Mouse (Mus musculus) liver, adult 2 months (tissue): ENCODE data around the gene Nrxn2. TPM values are rescaled to one million over a fixed set of nuclear protein-coding genes. Genes with fewer than 3 reads are reported as not detected.

Experiments used
- DNase-seq: peaks from one replicate; pipeline ENCODE4 v3.0.0-alpha.2; 2011; ENCODE audit warnings: low read depth, low spot score; ENCODE audit errors: extremely low read depth
- H3K27ac ChIP-seq: fragments of 200-500 bp; replicated peaks from 2 replicates; pipeline ENCODE4 v1.5.1; 2012; ENCODE audit warnings: low read depth, mild to moderate bottlenecking, control low read depth, inconsistent platforms, low read length; ENCODE audit not compliant: insufficient read depth
- H3K27me3 ChIP-seq: fragments of 200-500 bp; 2 replicates; pipeline ENCODE4 v1.6.1; 2012; ENCODE audit warnings: mild to moderate bottlenecking, moderate library complexity, low read length, inconsistent platforms; ENCODE audit not compliant: control insufficient read depth, insufficient read depth
- H3K36me3 ChIP-seq: fragments of 200-500 bp; 2 replicates; pipeline ENCODE4 v1.6.1; 2012; ENCODE audit warnings: low read length, inconsistent platforms; ENCODE audit not compliant: control insufficient read depth, insufficient read depth
- H3K4me1 ChIP-seq: fragments of 200-500 bp; 2 replicates; pipeline ENCODE4 v1.6.1; 2011; ENCODE audit warnings: low read length; ENCODE audit not compliant: control insufficient read depth, insufficient read depth
- H3K4me3 ChIP-seq: fragments of 200-500 bp; 2 replicates; pipeline ENCODE4 v1.5.1; 2011; ENCODE audit warnings: low read depth, mild to moderate bottlenecking, control low read depth, low read length, moderate library complexity; ENCODE audit not compliant: insufficient read depth
- H3K79me2 ChIP-seq: fragments of 200-500 bp; 2 replicates; pipeline ENCODE4 v1.6.1; 2012; ENCODE audit warnings: inconsistent platforms, mild to moderate bottlenecking, low read length, moderate library complexity; ENCODE audit not compliant: control insufficient read depth, insufficient read depth
- H3K9ac ChIP-seq: fragments of 200-500 bp; 2 replicates; pipeline ENCODE4 v1.6.1; 2012; ENCODE audit warnings: low read depth, mild to moderate bottlenecking, control low read depth, inconsistent platforms, low read length
- CTCF ChIP-seq: fragments of 200-500 bp; IDR thresholded peaks from 2 replicates; pipeline ENCODE4 v1.5.1; 2011; ENCODE audit warnings: low read depth, low read length, control low read depth
- POLR2A ChIP-seq: fragments of 200-500 bp; IDR thresholded peaks from 2 replicates; pipeline ENCODE4 v1.6.1; 2011; ENCODE audit warnings: low read length, control low read depth; ENCODE audit not compliant: insufficient read depth; ENCODE audit errors: extremely low read depth
- WGBS: fragments of 180-500 bp; shearing (Covaris S2); methylation state at CpG from one replicate; pipeline ENCODE4 v1.1.7; 2018; 5-methylcytosine and 5-hydroxymethylcytosine counted together
- polyA plus RNA-seq: library from polyadenylated mRNA; depleted of rRNA; stranded (reverse); fragments of >200 nt; gene quantifications from 2 replicates; pipeline ENCODE4 v1.2.3, GENCODE M21; 2012
- total RNA-seq: library from RNA; depleted of rRNA; stranded (reverse); fragments of >200 nt; gene quantifications from 2 replicates; pipeline ENCODE4 v1.2.3, GENCODE M21; 2014

Gene Nrxn2
- total and polyA plus RNA-seq, 2 experiments = 0.28 to 1.2 TPM

- no peak for DNase-seq
- Histone ChIP-seq H3K9ac (no peak overlapping the region), H3K27me3 (no peaks in the 10 kb centered on the region), H3K4me3 (no peak overlapping the region), H3K36me3 (no peaks in the 10 kb centered on the region), H3K27ac (no peak overlapping the region), H3K79me2 (no peaks in the 10 kb centered on the region), H3K4me1 (no peaks in the 10 kb centered on the region)
- TF ChIP-seq POLR2A (no peak), CTCF (no peak)
- WGBS = 84% methylated on average over 3 of the region's 3 CpGs
Observed at GRCm38 (mm10) chr19:6521630-6522029, 103.1 kb downstream of the Nrxn2 start.

- H3K4me1 ChIP-seq = no peaks in the 10 kb centered on the region
- H3K79me2 ChIP-seq = no peaks in the 10 kb centered on the region
- no peak for TF ChIP-seq CTCF
- no peak for TF ChIP-seq POLR2A
- H3K4me3 ChIP-seq = no peak overlapping the region
- 89% methylated on average over 14 of the region's 14 CpGs for WGBS
- H3K9ac ChIP-seq = no peak overlapping the region
- H3K27ac ChIP-seq = no peak overlapping the region
- no peak for DNase-seq
- no peaks in the 10 kb centered on the region for H3K36me3 ChIP-seq
- no peaks in the 10 kb centered on the region for H3K27me3 ChIP-seq
Observed at GRCm38 (mm10) chr19:6522289-6522688, 103.8 kb downstream of the Nrxn2 start.

GRCm38 (mm10) chr19:6525023-6525422, 106.5 kb downstream of the Nrxn2 start:
- no peaks in the 10 kb centered on the region for H3K79me2 ChIP-seq
- no peak overlapping the region for H3K9ac ChIP-seq
- 67% methylated on average over 4 of the region's 4 CpGs for WGBS
- no peak for DNase-seq
- no peaks in the 10 kb centered on the region for H3K27me3 ChIP-seq
- no peak overlapping the region for H3K27ac ChIP-seq
- H3K36me3 ChIP-seq = no peaks in the 10 kb centered on the region
- H3K4me1 ChIP-seq = no peaks in the 10 kb centered on the region
- H3K4me3 ChIP-seq = no peak overlapping the region
- TF ChIP-seq POLR2A = no peak
- TF ChIP-seq CTCF = no peak

DNA sequence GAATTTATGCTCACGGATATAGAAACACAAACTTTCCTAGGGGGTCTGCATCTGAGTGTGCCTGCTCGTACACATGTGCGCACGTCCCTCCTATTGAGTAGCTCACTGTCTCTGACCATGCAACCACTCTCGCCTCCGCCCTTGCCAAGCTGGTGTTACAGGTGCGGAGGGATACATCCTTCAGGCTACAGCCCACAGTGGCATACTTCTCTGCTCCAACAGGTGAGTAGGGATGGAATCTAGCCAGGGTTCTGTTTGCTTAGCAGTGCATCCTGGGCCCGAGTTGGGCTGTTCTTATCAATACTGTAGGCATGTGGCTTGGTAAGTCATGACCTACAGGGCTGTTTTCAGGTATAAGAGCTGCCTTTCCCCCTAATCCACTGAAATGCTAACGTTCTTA, 107.5 kb downstream of the Nrxn2 start:
- H3K27me3 ChIP-seq = no peaks in the 10 kb centered on the region
- no peak for DNase-seq
- H3K79me2 ChIP-seq = no peaks in the 10 kb centered on the region
- 85% methylated on average over 9 of the region's 9 CpGs for WGBS
- no peaks in the 10 kb centered on the region for H3K4me1 ChIP-seq
- H3K27ac ChIP-seq = no peak overlapping the region
- no peaks in the 10 kb centered on the region for H3K36me3 ChIP-seq
- no peak overlapping the region for H3K4me3 ChIP-seq
- no peak for TF ChIP-seq POLR2A
- no peak for TF ChIP-seq CTCF
- no peak overlapping the region for H3K9ac ChIP-seq

DNA sequence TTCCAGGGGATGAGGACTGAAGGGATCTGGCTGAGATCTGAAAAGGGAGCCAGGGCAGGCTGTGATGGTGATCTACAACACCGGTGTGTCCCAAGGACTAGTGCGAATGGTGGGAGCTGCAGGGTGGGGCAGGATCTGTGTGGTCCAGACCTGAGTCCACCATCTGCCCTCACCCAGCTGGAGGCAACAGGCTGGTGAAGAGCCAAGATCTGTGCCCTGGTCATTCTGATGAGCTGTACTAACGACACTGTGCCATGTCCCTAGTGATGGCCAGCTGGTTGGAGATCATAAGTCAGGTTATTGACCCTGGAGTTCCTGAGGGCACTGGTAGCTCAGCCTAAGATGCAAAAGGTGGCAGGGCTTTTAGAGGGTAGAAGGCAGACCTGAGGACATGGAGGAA, 108.9 kb downstream of the Nrxn2 start:
- H3K27me3 ChIP-seq = peaks cover 10% of the 10 kb centered on the region
- WGBS = 77% methylated on average over 3 of the region's 3 CpGs
- H3K79me2 ChIP-seq = no peaks in the 10 kb centered on the region
- DNase-seq = peak; percentile 16
- H3K4me3 ChIP-seq = no peak overlapping the region
- no peak overlapping the region for H3K9ac ChIP-seq
- no peak for TF ChIP-seq POLR2A
- TF ChIP-seq CTCF = no peak
- H3K4me1 ChIP-seq = no peaks in the 10 kb centered on the region
- no peaks in the 10 kb centered on the region for H3K36me3 ChIP-seq
- no peak overlapping the region for H3K27ac ChIP-seq

DNA sequence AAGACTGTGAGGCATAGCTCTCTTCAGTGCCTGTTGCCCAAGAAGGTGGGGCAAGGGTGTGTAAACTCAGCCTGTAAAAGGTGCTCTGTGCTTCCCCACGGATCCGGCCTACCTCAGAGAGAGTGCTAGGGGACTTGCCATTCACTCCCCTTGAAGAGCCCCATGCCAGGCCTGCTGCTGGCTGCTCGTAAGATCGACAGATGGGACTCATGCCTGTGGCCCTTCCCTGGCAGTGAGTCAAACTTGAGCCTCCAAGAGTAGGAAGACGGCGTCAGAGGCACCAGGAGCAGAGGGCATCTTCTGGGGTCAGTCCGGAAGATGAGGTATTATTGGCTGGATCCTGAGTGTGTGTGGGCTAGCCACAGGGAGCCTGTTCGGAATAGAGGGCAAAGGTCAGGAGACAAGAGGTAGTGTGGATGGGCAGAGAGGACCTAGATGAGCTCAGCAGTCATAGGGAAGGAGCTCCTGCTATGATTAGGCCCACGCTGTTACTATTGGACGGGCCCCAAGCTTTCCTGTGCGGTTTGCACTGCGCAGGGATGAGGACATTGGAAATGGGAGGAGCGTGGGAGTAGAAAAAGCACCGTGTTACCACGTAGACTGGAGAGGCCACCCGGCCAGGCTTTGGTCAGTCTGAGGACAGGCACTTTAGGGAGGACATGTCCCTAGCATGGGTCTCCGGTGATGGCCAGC, 109.5 kb downstream of the Nrxn2 start:
- no peak overlapping the region for H3K4me3 ChIP-seq
- no peaks in the 10 kb centered on the region for H3K79me2 ChIP-seq
- no peaks in the 10 kb centered on the region for H3K4me1 ChIP-seq
- WGBS = 89% methylated on average over 17 of the region's 17 CpGs
- no peak overlapping the region for H3K9ac ChIP-seq
- no peaks in the 10 kb centered on the region for H3K36me3 ChIP-seq
- no peak overlapping the region for H3K27ac ChIP-seq
- no peak for TF ChIP-seq CTCF
- TF ChIP-seq POLR2A = no peak
- no peak for DNase-seq
- H3K27me3 ChIP-seq = peaks cover 10% of the 10 kb centered on the region
